Mouse (Mus musculus): Measurements from ENCODE around the gene Coq2. TPM values are rescaled to one million over a fixed set of nuclear protein-coding genes. Genes with fewer than 3 reads are reported as not detected.

The Coq2 gene
- total and polyA plus RNA-seq, 2 experiments from 2014 or later = 61.6 to 97.5 TPM

DNA sequence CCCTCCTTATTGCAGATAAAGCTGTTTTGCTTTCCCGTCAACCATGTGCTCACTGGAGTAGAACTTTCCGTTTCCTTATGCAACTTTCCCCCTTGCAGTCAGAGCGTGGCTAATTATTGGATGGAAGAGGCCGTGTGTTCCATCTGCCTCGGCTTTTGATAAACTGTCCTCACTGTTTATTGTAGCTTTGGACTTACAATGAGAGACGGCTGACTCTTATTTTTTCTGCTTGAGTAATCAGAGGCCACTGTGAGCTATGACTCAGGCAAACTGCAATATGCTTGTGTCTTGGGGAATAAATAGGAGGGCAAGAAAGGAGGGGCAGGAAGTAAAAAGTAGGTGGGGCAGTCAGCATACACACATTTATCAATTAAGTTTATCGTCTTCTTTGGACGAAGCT is 31.7 kb upstream of the Coq2 start:
- peak; percentile 29 for DNase-seq (ENCODE audit: low spot score)
- no peak overlapping the region for H3K4me3 ChIP-seq (ENCODE audit: low read length)
- WGBS = 28% methylated on average over 8 of the region's 8 CpGs

DNA sequence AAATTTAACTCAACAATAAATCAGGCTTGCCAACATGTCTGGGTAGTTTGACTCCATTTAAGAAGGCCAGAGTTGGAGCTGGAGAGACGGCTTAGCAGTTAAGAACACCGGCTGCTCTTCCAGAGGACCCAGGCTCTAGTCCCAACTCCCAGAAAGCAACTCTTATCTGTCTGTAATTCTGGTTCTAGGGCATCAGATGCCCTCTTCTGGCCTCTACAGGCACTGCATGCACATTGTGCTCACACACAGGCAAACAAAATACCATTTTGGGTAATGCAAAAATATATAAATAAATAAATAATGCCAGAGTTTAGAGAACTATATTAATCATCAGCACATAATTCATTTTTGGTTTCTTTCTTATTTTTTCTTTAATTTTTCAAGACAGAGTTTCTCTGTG is 29.3 kb upstream of the Coq2 start:
- H3K27ac ChIP-seq = no peak overlapping the region
- H3K9me3 ChIP-seq (ENCODE audit: low read length) = no peaks in the 10 kb centered on the region
- DNase-seq (ENCODE audit: low spot score) = no peak
- H3K4me1 ChIP-seq (ENCODE audit: insufficient read depth, low read length) = no peaks in the 10 kb centered on the region
- no peak; the same call in 1 of the 2 replicates for TF ChIP-seq CTCF (IDR thresholded peaks at IDR 0.05; ENCODE audit: low read depth)
- H3K9ac ChIP-seq (replicated peaks; ENCODE audit: low read length) = no peak overlapping the region
- no peaks in the 10 kb centered on the region for H3K36me3 ChIP-seq (ENCODE audit: insufficient read depth, low read length)
- H3K27me3 ChIP-seq (ENCODE audit: insufficient read depth, low read length) = no peaks in the 10 kb centered on the region
- no peak overlapping the region for H3K4me2 ChIP-seq (ENCODE audit: low read depth, low read length)
- ATAC-seq = no peak
- H3K4me3 ChIP-seq (ENCODE audit: low read length) = no peak overlapping the region
- WGBS = 95% methylated on average over 2 of the region's 2 CpGs

More for the DNA sequence above, 31.7 kb upstream of the Coq2 start:
- H3K27ac ChIP-seq = no peak overlapping the region
- H3K27me3 ChIP-seq (ENCODE audit: insufficient read depth, low read length) = no peaks in the 10 kb centered on the region
- ATAC-seq = no peak
- H3K4me1 ChIP-seq (ENCODE audit: insufficient read depth, low read length) = no peaks in the 10 kb centered on the region
- no peak for TF ChIP-seq CTCF (IDR thresholded peaks at IDR 0.05; ENCODE audit: low read depth)
- no peaks in the 10 kb centered on the region for H3K36me3 ChIP-seq (ENCODE audit: insufficient read depth, low read length)
- no peak overlapping the region for H3K4me2 ChIP-seq (ENCODE audit: low read depth, low read length)
- H3K9ac ChIP-seq (replicated peaks; ENCODE audit: low read length) = no peak overlapping the region
- H3K9me3 ChIP-seq (ENCODE audit: low read length) = no peaks in the 10 kb centered on the region

DNA sequence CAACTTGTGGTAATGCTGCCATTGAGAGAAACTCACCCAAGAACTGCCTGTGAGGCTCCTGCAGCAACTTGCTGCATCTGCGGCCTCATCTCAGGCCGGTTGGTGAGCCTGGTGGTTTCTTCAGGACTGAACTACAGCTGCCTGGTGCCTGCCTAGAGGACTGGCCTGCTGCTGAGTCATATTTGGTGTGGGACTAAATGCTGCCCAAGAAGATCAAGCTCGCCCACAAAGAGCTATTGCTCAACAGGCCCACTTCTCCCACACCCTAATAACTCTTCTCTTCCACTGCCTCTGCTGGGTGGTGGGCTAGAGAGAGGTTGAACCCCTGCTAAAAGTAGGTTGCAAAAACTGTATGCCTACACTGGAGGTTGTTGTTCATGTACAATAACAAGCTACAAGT is 27.4 kb upstream of the Coq2 start:
- no peak overlapping the region for H3K4me2 ChIP-seq (ENCODE audit: low read depth, low read length)
- no peaks in the 10 kb centered on the region for H3K36me3 ChIP-seq (ENCODE audit: insufficient read depth, low read length)
- no peak overlapping the region for H3K4me3 ChIP-seq (ENCODE audit: low read length)
- no peak overlapping the region for H3K9ac ChIP-seq (replicated peaks; ENCODE audit: low read length)
- TF ChIP-seq CTCF (IDR thresholded peaks at IDR 0.05; ENCODE audit: low read depth) = no peak
- H3K27ac ChIP-seq = no peak overlapping the region
- no peak for DNase-seq (ENCODE audit: low spot score)
- no peak for ATAC-seq
- 95% methylated on average over 3 of the region's 3 CpGs for WGBS
- H3K9me3 ChIP-seq (ENCODE audit: low read length) = no peaks in the 10 kb centered on the region
- no peaks in the 10 kb centered on the region for H3K27me3 ChIP-seq (ENCODE audit: insufficient read depth, low read length)
- no peaks in the 10 kb centered on the region for H3K4me1 ChIP-seq (ENCODE audit: insufficient read depth, low read length)

DNA sequence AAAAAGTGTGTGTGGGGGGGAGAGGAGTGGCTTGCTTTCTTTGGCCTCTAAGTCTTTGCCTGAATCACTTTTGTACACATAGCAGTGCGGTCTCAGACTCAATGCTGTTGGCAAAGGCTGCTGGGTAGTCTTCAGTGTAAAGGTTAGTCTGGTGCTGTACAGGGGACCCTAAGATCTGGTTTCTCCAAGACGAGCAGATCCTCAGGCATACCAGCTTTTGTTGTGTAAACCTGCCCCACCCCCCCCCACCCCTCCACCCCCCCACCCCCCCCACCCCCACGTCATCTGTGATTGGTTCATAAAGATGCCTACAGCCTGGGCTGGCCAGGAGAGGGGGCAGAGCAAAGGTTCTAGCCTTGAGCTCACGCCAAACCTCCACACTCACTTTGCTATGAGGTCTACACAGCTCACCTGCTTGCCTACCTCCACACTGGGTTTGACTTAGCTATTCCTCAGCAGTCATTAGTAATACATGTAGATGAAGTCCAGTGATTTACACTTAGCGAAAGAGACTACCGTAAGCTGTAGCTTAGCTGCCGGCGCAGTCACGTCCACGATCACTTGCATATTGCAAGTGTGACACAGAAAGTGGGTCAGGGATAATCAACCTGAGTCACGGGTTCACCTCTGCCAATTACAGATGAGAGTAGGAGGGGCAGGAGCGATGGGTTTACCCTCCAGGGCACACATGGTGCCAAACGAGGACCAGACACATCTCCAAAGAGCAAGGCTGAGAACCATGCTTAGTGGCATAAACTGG is 26.1 kb upstream of the Coq2 start:
- H3K9me3 ChIP-seq (ENCODE audit: low read length) = no peaks in the 10 kb centered on the region
- WGBS = 84% methylated on average over 13 of the region's 13 CpGs
- no peaks in the 10 kb centered on the region for H3K4me1 ChIP-seq (ENCODE audit: insufficient read depth, low read length)
- H3K9ac ChIP-seq (replicated peaks; ENCODE audit: low read length) = no peak overlapping the region
- H3K4me2 ChIP-seq (ENCODE audit: low read depth, low read length) = no peak overlapping the region
- H3K36me3 ChIP-seq (ENCODE audit: insufficient read depth, low read length) = no peaks in the 10 kb centered on the region
- H3K27ac ChIP-seq = no peak overlapping the region
- no peak overlapping the region for H3K4me3 ChIP-seq (ENCODE audit: low read length)
- no peak for ATAC-seq
- no peak for DNase-seq (ENCODE audit: low spot score)
- no peaks in the 10 kb centered on the region for H3K27me3 ChIP-seq (ENCODE audit: insufficient read depth, low read length)
- TF ChIP-seq CTCF (IDR thresholded peaks at IDR 0.05; ENCODE audit: low read depth) = no peak

DNA sequence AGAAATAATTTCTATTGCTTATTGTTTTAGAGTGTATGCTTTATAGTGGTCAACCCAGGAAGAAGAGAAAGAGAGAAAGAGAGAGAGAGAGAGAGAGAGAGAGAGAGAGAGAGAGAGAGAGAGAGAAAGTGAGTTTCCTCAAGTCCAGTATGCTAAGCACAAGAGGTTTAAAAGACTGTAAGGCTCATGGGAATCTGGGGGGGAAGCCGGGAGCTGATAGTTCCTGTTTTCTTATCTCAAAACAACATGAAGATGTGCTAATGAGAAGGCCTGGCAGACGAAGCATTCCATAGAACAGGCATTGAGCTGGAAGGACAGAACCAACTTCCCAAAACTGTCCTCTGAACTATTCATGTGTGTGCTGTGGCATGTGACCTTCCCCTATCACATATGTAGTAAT is 22.9 kb upstream of the Coq2 start:
- no peak overlapping the region for H3K4me3 ChIP-seq (ENCODE audit: low read length)
- H3K27ac ChIP-seq = no peak overlapping the region
- no peak for DNase-seq (ENCODE audit: low spot score)
- no peaks in the 10 kb centered on the region for H3K27me3 ChIP-seq (ENCODE audit: insufficient read depth, low read length)
- no peaks in the 10 kb centered on the region for H3K36me3 ChIP-seq (ENCODE audit: insufficient read depth, low read length)
- H3K4me1 ChIP-seq (ENCODE audit: insufficient read depth, low read length) = no peaks in the 10 kb centered on the region
- ATAC-seq = no peak
- no peaks in the 10 kb centered on the region for H3K9me3 ChIP-seq (ENCODE audit: low read length)
- H3K4me2 ChIP-seq (ENCODE audit: low read depth, low read length) = no peak overlapping the region
- H3K9ac ChIP-seq (replicated peaks; ENCODE audit: low read length) = no peak overlapping the region
- WGBS = 73% methylated on average over 2 of the region's 2 CpGs
- no peak for TF ChIP-seq CTCF (IDR thresholded peaks at IDR 0.05; ENCODE audit: low read depth)

DNA sequence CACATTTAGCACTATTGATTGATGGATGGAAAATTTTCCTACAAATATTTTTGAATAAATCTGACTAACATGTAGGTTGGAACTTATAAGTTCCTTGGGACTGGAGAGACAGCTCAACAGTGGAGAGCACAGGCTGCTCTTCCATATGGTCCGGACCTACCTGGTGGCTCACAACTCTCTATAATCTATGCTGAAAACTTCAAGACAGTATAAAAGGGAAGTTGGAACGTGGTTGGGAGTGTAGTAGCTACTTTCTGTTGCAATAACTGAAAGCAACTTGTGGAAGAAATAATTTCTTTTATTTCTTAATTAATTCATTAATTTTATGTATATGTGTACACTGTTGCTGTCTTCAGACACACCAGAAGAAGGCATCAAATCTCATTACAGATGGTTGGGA is 22.5 kb upstream of the Coq2 start:
- ATAC-seq (no peak), DNase-seq (ENCODE audit: low spot score) (no peak)
- Histone ChIP-seq H3K9me3 (ENCODE audit: low read length) (no peaks in the 10 kb centered on the region), H3K4me1 (ENCODE audit: insufficient read depth, low read length) (no peaks in the 10 kb centered on the region), H3K27me3 (ENCODE audit: insufficient read depth, low read length) (no peaks in the 10 kb centered on the region), H3K27ac (no peak overlapping the region), H3K4me2 (ENCODE audit: low read depth, low read length) (no peak overlapping the region), H3K36me3 (ENCODE audit: insufficient read depth, low read length) (no peaks in the 10 kb centered on the region), H3K9ac (replicated peaks; ENCODE audit: low read length) (no peak overlapping the region), H3K4me3 (ENCODE audit: low read length) (no peak overlapping the region)
- no peak for TF ChIP-seq CTCF (IDR thresholded peaks at IDR 0.05; ENCODE audit: low read depth)
- WGBS = 71% methylated on average over 2 of the region's 2 CpGs

DNA sequence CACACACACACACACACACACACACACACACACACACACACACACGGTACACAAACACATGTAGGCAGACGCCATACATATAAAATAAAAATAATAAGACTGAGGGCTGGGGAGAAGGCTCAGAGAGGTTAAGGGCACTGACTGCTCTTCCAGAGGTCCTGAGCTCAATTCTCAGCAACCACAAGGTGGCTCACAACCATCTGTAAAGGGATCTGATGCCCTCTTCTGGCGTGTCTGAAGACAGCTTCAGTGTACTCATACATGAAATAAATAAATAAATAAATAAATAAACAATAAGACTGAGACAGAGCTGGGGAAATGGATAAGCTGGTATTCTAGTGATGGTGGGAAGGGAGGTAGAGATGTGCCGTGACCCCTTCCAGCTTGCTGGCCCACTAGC is 10.7 kb upstream of the Coq2 start:
- no peak overlapping the region for H3K4me2 ChIP-seq (ENCODE audit: low read depth, low read length)
- H3K27ac ChIP-seq = no peak overlapping the region
- no peaks in the 10 kb centered on the region for H3K27me3 ChIP-seq (ENCODE audit: insufficient read depth, low read length)
- H3K4me3 ChIP-seq (ENCODE audit: low read length) = no peak overlapping the region
- H3K36me3 ChIP-seq (ENCODE audit: insufficient read depth, low read length) = no peaks in the 10 kb centered on the region
- 58% methylated on average over 4 of the region's 4 CpGs for WGBS
- no peaks in the 10 kb centered on the region for H3K4me1 ChIP-seq (ENCODE audit: insufficient read depth, low read length)
- H3K9me3 ChIP-seq (ENCODE audit: low read length) = no peaks in the 10 kb centered on the region
- DNase-seq (ENCODE audit: low spot score) (no peak), ATAC-seq (no peak)
- no peak overlapping the region for H3K9ac ChIP-seq (replicated peaks; ENCODE audit: low read length)
- TF ChIP-seq CTCF (IDR thresholded peaks at IDR 0.05; ENCODE audit: low read depth) = peak; percentile 35
